Mouse (Mus musculus) megakaryocyte, adult 5-6 weeks (primary cell): ENCODE results near the gene Ggact. TPM values are rescaled to one million over a fixed set of nuclear protein-coding genes. Genes with fewer than 3 reads are reported as not detected.

ENCODE experiments used
- ATAC-seq: 2 replicates; pipeline ENCODE4 v1.8.0; 2016; ENCODE audit warnings: mild to moderate bottlenecking, inconsistent platforms; ENCODE audit not compliant: poor library complexity, severe bottlenecking
- total RNA-seq, 2 experiments: library from RNA; stranded (forward) in 1 of 2; stranded (reverse) in 1 of 2; fragments of 153-499, 151-499 nt in 1 of 2; fragments of 221-1000, 200-1000 nt in 1 of 2; gene quantifications; 2 replicates each; pipeline versions ENCODE4 v1.2.3 to v1.2.4; 2015 to 2017

Ggact gene
- 0.65 and 1.2 TPM in 2 replicates for total RNA-seq (2015)
- total RNA-seq (2017) = 0.20 and 0.51 TPM in 2 replicates

DNA sequence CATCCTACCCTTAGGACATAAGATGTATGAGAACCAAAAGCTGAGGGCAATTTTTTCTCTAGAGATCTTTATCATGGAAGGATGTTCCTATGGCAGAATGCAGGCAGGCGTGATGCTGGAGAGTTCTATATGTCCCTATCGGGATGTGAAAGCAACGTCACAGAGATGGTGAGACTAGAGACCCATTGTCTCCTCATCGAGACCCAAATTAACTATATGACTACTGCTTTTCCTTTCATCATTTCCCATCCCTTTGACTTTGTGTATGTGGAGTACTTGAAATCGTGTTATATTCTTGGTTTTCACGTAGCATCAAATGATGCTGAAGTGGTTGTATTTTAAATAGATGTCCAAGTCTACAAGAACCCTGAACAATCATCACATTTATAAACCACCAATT lies at the start of gene Ggact:
TSS of gene Ggact (minus strand) at position 101 of the 400 bp plus-strand sequence.
- ATAC-seq = no peak

DNA sequence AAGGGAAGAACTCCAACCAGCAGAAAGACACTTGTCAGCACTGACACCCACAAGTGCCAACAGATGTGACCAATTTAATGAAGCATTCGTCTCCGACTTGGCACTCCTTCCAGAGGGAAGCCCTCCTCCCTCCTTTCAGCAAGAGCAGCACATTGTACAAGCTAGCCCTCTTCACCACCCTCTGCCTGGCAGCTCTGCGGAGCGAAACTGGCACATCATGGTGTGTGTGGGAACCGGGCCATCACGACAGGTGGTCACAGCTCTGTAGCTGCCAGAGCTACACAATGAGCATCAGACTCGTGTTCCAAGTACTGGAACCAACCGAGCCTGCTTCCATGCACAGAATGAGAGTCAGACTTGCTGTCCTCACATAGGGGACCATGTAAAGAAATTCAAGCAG lies 44.4 kb upstream of the Ggact start:
- ATAC-seq = no peak

DNA sequence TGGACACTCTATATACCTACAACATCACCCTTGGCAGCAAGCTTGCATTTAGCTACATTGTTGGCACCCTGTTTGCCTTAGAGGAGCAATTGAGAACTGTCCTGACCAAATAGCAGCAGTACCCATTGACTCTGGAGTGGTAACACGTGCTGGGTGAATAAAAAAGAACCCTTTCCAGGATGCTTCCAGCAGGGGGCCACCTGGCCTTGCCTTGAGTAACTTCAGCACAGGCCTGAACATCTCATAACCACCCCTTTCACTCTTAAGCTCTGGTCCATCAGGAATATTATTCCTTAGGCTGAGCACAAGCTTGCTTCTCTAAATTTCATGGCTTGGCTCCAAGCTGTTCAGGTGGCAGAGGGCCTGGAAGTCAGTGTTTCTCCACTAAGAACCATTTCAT lies 39.8 kb upstream of the Ggact start:
- peak; percentile 44; the same call in 1 of the 2 replicates for ATAC-seq

DNA sequence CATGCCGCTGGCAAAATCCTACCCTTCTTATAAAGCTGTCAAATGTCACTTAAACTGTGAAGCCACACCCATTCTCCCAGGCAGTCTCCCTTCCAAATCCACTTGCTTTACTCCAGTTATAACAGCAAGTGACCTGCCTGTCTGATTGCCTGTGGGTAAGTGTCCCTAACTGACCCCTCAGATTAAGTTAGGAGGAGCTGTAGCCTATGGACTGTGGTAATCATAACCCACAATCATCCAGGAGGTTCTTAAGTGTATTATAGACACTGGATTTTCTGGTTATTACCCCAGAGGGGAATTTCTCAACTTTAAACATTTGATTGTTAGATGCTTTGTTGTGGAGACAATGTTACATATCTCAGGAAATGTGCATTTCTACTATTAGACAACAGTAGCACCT lies 39.0 kb upstream of the Ggact start:
- no peak for ATAC-seq

DNA sequence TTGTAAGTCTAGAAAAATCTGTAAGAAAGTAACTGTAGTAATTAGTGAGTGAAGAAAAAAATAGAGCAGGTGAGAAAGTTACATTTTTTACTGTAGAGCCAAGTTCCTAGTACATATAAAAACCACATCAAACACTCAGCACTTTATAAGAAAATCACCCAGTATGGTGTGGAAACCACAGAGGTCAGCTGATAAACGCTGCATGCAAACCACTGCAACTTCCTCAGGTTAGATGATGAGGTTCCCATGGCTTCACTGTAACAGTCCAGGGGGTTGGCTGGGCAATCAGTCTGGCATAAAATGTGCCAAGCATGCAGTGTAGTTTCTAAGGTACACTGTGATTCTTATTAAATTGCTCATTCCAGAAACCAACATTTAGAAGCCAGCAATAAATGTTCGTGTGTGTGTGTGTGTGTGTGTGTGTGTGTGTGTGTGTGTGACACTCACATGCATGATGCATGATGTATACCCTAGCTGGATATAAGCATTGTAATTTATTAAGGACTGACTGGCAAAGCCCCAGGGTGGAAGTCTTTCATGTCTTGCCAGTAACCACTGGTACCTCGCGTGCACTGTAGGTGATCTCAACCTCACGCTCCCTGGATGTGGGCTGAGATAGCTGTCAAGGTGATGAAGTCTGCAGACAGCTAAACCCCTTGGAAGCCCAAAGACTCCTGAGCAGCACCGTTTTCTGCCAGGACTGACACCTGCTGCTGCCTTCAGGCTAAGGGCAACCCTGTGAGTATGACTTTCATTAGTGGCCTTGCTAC lies 38.3 kb upstream of the Ggact start:
- peak; percentile 72 for ATAC-seq

DNA sequence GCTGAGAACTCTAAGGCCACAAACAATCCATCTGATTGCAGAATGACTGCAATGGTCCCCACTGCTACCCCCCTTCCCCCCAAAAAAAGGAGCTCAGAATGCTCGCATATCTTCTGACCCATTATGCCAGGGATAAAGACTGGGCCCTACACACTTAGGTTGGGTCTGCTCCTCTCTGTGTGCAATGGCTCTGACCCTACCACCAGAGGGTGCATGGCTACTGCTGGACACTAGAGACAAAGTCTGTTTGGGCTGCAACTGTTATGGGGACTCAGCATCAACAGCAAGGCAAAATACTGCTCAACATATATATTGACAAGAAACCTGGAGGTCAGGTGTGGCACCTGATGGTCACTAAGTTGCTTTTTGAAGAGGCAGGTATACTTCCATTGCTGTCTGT lies 37.4 kb upstream of the Ggact start:
- ATAC-seq = no peak

DNA sequence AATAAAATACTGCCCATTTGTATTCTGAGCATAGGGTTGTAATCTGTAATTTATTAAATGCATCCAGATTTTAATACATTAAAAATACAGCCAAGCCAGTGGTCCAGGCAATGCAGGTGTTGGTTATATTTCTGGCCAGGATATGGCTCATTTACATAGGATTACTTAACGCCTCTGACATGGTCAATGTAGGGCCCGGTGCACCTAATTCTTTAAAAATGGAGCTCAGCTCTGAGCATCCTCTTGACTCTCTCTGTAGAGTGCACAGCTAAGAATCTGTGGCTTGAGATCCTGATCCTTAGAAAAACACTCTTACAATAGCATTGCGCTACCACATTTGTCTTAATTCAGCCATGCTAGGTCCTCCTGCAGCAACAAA lies 29.9 kb upstream of the Ggact start:
- no peak for ATAC-seq

DNA sequence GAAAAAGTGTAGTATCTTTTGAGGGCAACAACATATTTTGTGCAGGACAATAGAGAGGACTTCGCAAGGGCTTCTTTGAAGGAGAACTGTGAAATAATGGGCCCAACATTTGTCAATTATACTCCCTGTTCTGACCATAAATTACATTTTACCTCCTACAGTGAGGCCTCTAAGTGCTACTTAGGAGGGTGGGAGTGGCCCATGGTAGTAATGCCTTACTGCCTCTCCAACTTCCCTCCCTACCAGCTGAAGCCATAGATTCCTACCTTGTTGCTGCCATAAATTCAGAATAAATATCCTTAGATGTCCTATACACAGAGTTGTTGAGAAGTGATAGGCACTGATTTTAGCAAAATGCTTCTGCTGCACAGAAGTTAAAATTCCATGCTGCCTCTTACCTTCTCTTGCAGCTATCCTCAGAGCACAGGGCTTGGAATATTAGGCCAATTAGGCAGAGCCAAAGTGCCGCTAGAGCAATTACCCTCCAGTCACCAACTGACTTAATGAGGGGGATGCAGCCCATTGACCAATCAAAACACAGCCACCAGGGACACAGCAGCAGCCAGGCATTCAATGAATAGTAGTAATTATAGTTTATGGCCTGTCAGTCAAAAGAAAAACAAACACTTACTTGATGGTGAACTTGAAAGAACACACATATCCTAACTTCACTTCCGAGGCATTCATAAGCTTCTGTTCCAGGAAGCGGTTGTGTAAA lies 29.4 kb upstream of the Ggact start:
- no peak for ATAC-seq

DNA sequence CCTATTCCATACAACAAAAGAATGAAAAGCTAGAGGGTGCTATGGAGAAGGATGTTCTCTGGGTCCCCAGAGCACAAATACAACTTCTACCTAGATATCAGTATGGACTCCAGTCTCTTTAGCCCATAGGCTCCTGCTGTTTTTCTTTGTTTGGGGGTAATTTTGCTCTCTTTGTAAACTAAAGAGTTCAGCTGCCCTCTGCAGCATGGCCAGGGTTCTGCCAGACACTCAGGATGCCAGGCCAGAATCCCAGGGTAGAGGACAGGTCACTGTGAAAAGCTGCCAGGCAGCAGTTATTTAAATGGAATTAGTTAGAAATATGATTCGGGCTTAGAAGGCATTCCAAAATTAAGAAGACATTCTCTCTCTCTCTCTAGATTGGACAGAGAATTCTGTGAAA lies 22.9 kb upstream of the Ggact start:
- no peak for ATAC-seq

DNA sequence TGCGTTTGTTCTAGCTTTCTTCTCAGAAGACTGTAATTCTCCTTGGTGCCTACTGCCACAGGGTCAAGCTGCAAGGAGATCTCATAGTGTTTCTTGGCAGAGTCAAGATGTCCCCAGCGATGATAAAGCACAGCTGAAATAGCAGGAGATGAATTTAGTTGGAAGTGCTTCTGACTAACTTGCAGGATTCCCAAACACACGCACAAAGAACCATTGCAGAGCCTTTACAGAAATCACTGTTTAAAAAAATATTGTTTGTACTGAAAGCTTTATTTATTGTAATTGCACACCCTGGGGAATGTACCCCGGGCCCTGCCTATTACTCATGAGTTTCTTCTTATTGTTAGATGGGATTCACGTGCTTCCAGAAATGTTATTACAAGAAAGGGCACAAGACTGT lies 6.5 kb upstream of the Ggact start:
- no peak for ATAC-seq

DNA sequence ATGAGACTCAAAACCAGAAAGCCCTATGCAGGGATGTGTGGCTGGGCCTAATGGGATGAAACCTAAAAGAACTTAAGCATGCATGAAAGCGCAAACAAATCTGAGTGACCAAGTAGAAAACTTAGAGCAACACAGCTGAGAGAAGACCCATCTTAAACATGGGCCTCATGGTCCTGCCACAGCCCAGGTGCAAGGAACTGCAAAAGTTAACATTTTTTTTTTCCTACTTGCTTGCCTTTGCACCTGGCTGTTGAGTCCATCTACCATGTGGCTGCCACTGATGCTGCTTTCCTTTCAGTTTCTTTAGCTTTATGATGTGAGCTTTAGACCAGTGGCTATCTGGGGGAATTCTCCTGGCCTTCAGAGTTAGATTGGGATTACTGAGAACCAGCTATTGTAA lies 4.1 kb upstream of the Ggact start:
- ATAC-seq = no peak

DNA sequence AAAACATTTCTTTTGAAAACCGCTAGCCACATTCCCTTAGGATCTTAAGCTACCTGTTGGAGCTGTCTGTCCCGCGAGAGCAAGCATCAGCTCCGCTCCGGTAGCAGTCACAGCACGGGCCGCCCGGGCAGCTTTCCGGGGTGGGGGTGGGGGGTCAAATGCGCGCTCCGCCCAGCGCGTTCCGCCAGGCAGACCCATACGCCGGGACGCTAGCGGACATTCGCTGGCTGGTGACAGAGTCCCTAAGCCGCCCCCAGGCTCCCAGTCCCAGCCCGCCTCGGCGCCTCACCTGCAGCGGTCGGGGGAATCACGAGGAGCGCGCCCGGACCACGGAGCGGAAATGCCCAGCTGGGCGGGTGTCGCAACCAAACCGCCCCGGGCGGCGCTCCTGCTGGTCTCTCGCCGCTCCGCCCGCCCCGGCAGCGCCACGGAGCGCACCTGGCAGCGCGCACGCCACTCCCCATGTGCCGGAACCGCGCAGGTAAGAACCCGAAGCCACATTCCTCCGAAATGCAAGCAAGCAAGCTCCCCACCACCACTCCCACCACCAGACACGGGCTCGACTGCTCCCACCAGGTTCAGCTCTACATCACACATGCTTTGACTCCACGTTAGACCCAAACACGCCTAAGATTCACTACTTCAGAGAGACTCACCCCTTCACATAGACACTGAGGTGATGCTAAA lies 602 bp downstream of the Ggact start:
- peak; percentile 90 for ATAC-seq

DNA sequence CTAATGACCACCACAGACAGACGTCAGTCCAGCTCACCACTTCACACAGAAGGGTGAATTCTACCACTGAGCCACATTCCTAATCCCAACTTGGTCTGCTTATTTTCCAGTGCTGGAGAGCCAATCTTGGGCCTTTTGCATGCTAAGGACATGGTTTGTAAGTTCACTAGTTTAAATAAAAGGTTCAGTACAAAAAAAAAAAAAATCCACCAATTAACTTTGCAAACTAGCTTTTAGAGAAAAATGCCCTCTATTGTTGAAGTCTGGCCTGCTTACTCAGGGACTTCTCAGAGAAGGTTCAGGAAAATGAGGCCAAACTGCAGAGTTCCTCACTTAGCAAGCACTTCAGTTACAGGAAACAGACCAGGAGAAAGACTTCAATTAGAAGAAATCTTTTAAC lies 1.4 kb downstream of the Ggact start:
- no peak for ATAC-seq

DNA sequence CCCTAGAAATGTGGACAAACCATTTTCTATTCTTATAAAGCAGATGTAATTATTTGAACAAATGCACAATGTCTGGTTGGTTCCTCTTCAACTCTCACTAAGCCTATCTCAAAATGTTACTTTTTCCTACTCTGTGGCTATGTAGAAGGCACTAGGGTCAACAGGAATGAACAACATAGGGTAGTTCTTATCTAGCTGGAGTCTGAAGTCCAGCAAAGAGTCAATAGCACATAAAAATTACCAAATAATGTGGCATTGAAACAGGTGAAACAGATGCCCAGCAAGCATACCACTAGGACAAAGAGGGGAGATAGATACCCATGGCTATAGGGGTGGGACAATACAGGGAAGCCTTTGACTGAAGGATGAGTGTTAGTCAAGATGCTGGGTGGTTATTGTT lies 2.3 kb downstream of the Ggact start:
- no peak for ATAC-seq

DNA sequence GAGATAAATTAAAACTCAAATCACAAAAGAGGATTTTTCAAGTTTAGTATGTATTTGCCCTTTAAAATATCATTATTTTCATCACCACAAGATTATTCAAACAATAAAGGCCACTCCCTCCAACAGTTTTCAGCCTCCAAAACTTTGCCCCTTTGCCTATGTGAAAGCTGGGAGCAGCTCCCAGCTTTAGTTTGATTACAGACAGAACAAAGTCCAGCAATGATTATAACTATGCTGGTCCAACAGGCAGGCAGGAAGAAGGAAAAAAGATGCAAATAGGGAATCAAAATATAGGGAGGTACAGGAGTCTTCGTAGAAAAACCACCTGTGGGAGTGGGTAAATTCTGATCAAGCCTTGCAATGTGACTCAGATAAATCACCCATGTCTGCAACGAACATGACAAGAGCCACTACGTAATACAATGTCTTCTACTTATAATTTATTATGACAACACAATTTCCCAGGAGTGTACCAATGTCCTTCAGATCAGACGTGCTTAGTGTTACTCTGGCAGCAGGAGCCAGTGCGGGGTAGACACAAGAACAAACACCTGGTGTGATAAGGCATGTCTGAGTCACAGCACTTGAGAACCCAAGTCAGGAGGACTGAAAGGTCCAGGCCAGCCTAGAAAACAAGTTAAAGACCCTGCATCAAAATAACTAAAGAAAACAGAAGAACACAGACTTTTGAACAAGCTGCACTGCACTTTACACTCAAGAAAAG lies 4.0 kb downstream of the Ggact start:
- no peak for ATAC-seq

DNA sequence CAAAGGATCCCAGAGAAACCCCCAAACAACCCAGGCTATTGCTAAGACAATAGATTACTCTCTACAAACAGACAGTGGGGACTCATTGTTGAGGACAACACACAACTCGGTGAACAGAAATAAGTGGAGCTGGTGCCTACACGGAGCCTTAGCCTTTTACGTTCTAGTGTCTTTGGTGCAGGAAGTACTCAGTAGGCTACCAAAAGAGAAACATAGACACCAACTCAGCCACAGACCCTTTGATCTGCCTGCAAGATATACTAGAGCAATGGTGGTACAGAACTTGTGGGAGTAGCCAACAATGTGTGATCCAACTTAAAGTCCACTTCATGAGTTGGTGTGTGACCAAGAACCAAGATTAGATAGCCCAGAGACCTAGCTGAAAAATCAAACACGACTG lies 5.5 kb downstream of the Ggact start:
- no peak for ATAC-seq

DNA sequence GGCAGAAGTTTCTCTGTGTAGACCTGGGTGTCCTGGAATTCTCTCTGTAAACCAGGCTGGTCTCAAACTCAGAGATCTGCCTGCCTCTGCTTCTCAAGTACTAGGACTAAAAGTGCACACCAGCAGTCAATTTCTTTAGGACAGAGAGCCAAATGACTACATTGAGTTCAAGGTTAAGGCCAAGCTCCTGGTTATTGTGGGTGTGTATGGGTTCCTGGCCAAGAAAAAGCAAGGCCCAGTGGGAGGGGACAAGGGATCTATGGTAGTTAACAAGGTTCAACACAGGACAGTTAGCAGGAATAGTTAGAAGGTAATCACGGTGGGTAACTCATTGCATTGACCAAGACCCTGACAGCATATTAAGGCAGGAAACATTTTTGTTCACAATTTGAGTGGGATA lies 8.6 kb downstream of the Ggact start:
- ATAC-seq = no peak

DNA sequence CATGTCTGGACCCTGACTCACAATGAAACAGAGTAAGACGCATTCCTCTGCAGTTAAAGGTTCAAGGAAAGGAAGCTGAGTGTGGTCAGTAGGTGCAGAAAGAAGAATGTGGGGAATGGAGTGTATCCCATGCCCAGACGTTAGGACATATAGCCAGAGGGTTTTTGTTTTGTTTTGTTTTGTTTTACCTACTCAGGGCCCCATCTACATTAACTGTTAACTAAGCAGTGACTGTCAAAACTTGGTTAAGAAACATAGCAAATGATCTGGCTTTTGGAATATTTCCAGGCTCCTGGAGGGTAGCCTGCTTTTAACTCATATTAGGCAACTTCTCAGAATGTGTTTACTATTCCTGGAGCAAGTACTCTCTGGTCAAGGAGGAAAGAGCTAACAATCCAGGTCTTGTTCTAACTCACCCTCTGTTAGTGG lies 9.6 kb downstream of the Ggact start:
- no peak for ATAC-seq

DNA sequence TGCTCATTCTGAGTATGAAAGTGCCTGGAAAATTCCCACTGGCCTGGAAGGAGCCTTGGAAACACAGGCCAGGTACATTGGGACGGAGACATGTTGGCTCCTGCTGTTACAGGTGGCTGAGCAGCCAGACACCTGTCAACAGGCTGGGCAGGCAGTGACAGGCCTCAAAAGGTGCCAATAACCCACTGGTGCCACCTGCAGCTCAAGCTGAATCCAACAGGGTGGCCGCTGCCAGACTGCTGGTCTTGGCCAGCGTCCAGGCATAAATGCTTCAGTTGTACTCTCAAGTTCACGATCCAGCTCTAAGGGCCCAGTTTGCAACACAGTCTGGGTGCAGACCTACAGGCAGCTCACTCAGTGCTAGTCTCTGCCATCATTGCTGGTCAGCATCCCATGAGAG lies 10.7 kb downstream of the Ggact start:
- no peak; the same call in 1 of the 2 replicates for ATAC-seq

DNA sequence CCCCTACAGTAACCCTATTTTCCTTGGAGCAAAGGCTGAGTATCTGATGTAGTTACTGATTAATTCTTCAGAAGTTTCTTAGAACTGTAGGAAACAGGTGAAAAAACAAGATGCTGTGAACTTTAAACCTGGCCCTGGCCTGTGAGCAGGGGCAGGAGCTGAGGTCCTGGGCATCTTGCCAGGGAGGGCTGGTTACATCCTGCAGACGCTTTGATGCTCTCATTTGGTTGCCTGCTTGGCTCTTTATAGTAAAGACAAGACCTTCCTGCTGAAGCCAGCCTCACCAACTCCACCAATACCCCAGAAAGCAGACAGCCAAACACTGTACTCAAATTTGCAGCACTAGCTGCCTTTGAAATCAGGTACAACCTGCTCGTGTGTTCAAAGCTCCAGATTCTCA lies 11.4 kb downstream of the Ggact start:
- peak; percentile 63 for ATAC-seq

DNA sequence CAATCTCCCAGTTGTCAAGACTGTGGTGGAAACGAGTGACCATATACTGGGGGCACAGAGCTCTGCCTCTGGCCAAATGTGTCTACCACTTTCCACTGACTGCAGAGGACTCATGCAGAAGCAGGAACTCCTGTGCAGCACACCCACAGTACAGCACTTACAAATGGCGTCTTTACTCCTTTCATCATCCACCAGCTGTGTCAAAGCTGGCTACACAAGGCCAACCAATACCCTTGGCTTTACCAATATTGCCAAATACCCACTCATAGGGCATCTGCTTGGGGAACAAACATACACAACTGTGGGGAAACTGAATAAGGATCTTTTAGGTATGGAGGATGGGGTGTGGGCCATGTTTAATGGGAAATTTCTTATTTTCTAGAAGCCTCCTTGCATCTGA lies 11.8 kb downstream of the Ggact start:
- no peak for ATAC-seq
